Mouse (Mus musculus) left cerebral cortex, postnatal 25 days (tissue): Measurements from ENCODE around the gene Fkbp2. TPM values are rescaled to one million over a fixed set of nuclear protein-coding genes. Genes with fewer than 3 reads are reported as not detected.

Experiments used
- total RNA-seq, 2 experiments: library from RNA; stranded (reverse); gene quantifications; 2 replicates each; pipeline ENCODE4 v1.2.3; 2021

Gene Fkbp2
- total RNA-seq, 2 experiments from 2014 or later = 98.0 to 104 TPM

Other genes with a start within 250 kb of the Fkbp2 start
- gene Rps6ka4, start 139.9 kb downstream of the Fkbp2 start, total RNA-seq = 10 to 100 TPM; 30.8 to 36.4 TPM
- 1 to 10 TPM; 2.0 to 2.2 TPM for gene Ccdc88b, start 122.3 kb downstream of the Fkbp2 start, total RNA-seq
- gene Trmt112, start 70.8 kb downstream of the Fkbp2 start, total RNA-seq = 10 to 100 TPM; 35.0 to 43.2 TPM
- 100 to 1,000 TPM; 337 to 358 TPM for gene Prdx5, start 70.4 kb downstream of the Fkbp2 start, total RNA-seq
- 10 to 100 TPM; 60.6 to 65.2 TPM for gene Esrra, start 58.7 kb downstream of the Fkbp2 start, total RNA-seq
- 10 to 100 TPM; 27.9 to 31.2 TPM for gene Catsperz, start 55.1 kb downstream of the Fkbp2 start, total RNA-seq
- gene Kcnk4, start 46.0 kb downstream of the Fkbp2 start, total RNA-seq = 10 to 100 TPM; 33.2 to 40.7 TPM
- gene Bad, start 38.6 kb downstream of the Fkbp2 start, total RNA-seq = 10 to 100 TPM; 37.7 to 38.3 TPM
- 100 to 1,000 TPM in 1 of 2 experiments, 10 to 100 TPM in 1; 99.9 to 100 TPM for gene Gpr137, start 38.0 kb downstream of the Fkbp2 start, total RNA-seq
- gene Ppp1r14b, start 5.5 kb downstream of the Fkbp2 start, total RNA-seq = 10 to 100 TPM; 49.8 to 57.2 TPM
- 10 to 100 TPM; 11.9 to 13.3 TPM for gene Plcb3, start 4.0 kb downstream of the Fkbp2 start, total RNA-seq
- 10 to 100 TPM; 79.9 to 80.2 TPM for gene Vegfb, start 7.2 kb upstream of the Fkbp2 start, total RNA-seq
- 10 to 100 TPM; 20.1 to 21.0 TPM for gene Dnajc4, start 12.1 kb upstream of the Fkbp2 start, total RNA-seq
- 10 to 100 TPM; 12.5 to 14.3 TPM for gene Nudt22, start 15.6 kb upstream of the Fkbp2 start, total RNA-seq
- 10 to 100 TPM; 18.0 to 22.9 TPM for gene Trpt1, start 15.6 kb upstream of the Fkbp2 start, total RNA-seq
- gene Fermt3, start 39.0 kb upstream of the Fkbp2 start, total RNA-seq = 1 to 10 TPM; 4.1 to 4.2 TPM
- 100 to 1,000 TPM; 191 to 206 TPM for gene Stip1, start 59.5 kb upstream of the Fkbp2 start, total RNA-seq
- gene Macrod1, start 76.3 kb upstream of the Fkbp2 start, total RNA-seq = 10 to 100 TPM; 12.2 to 13.2 TPM
- gene Flrt1, start 125.2 kb upstream of the Fkbp2 start, total RNA-seq = 10 to 100 TPM; 35.3 to 38.0 TPM
- gene Otub1, start 225.8 kb upstream of the Fkbp2 start, total RNA-seq = 100 to 1,000 TPM; 258 to 270 TPM
- 1,000 to 10,000 TPM; 1,203 to 1,264 TPM for gene Cox8a, start 237.1 kb upstream of the Fkbp2 start, total RNA-seq